Mouse (Mus musculus) neural tube, embryonic 15.5 days (tissue): Measurements from ENCODE around the gene Dop1b. TPM values are rescaled to one million over a fixed set of nuclear protein-coding genes. Genes with fewer than 3 reads are reported as not detected.
"Not testable (repeated sequence)": the region's sequence is repeated elsewhere in the genome, so short reads cannot be mapped to it uniquely, and the experiment has no call there.

Source experiments
- ATAC-seq: fragments of 200-750 bp; cut with Nextera tagmentation; 2 replicates; pipeline ENCODE4 v1.8.0; 2017; ENCODE audit warnings: mild to moderate bottlenecking, moderate TSS enrichment, moderate library complexity; ENCODE audit not compliant: low FRiP score
- H3K27ac ChIP-seq: fragments of 300-500 bp; sonication (generic); replicated peaks from 2 replicates; pipeline ENCODE4 v1.5.1; 2015; ENCODE audit warnings: mild to moderate bottlenecking, inconsistent platforms
- H3K27me3 ChIP-seq: fragments of 300-500 bp; sonication (generic); replicated peaks from 2 replicates; pipeline ENCODE4 v1.6.1; 2015; ENCODE audit warnings: inconsistent platforms
- H3K36me3 ChIP-seq: fragments of 300-500 bp; sonication (generic); 2 replicates; pipeline ENCODE4 v1.6.1; 2015; ENCODE audit warnings: inconsistent platforms
- H3K4me1 ChIP-seq: fragments of 300-500 bp; sonication (generic); 2 replicates; pipeline ENCODE4 v1.6.1; 2015; ENCODE audit warnings: inconsistent platforms
- H3K4me2 ChIP-seq: fragments of 300-500 bp; sonication (generic); 2 replicates; pipeline ENCODE4 v1.6.1; 2015; ENCODE audit warnings: inconsistent platforms, mild to moderate bottlenecking, moderate library complexity
- H3K4me3 ChIP-seq: fragments of 300-500 bp; sonication (generic); replicated peaks from 2 replicates; pipeline ENCODE4 v1.5.1; 2015; ENCODE audit warnings: mild to moderate bottlenecking, inconsistent platforms
- H3K9ac ChIP-seq: fragments of 300-500 bp; sonication (generic); replicated peaks from 2 replicates; pipeline ENCODE4 v1.6.1; 2015; ENCODE audit warnings: mild to moderate bottlenecking, inconsistent platforms
- H3K9me3 ChIP-seq: fragments of 300-500 bp; sonication (generic); replicated peaks from 2 replicates; pipeline ENCODE4 v1.6.1; 2016; ENCODE audit warnings: inconsistent platforms
- whole genome bisulfite sequencing: fragments of 180-500 bp; shearing (Covaris S2); methylation state at CpG from one replicate; pipeline ENCODE4 v1.1.7; 2015; ENCODE audit warnings: mixed read lengths; 5-methylcytosine and 5-hydroxymethylcytosine counted together
- polyA plus RNA-seq: library from polyadenylated mRNA; unstranded; fragments of >200 nt; fragmentation: Nextera tagmentation; extraction: Ambion mirVana; gene quantifications from 2 replicates; pipeline ENCODE4 v1.2.1, GENCODE M21; 2015

Gene Dop1b
- polyA plus RNA-seq, 1 experiment from 2014 or later: 38.3 TPM

GRCm38 (mm10) chr16:93807167-93807566 is 95.5 kb downstream of the Dop1b start:
- no peak overlapping the region for H3K27ac ChIP-seq
- no peaks in the 10 kb centered on the region for H3K4me1 ChIP-seq
- no peak overlapping the region for H3K4me2 ChIP-seq
- 0 out of 2 replicates have a peak, but pooled peaks cover 4% of the 10 kb centered on the region for H3K9me3 ChIP-seq
- WGBS: 92% methylated on average over 6 of the region's 6 CpGs
- no peak overlapping the region for H3K9ac ChIP-seq
- no peak for ATAC-seq
- H3K27me3 ChIP-seq: no peaks in the 10 kb centered on the region
- H3K4me3 ChIP-seq: no peak overlapping the region
- H3K36me3 ChIP-seq: peaks cover 70% of the 10 kb centered on the region

GRCm38 (mm10) chr16:93807961-93808554 is 96.4 kb downstream of the Dop1b start:
- Histone ChIP-seq H3K4me1 (no peaks in the 10 kb centered on the region), H3K9me3 (0 out of 2 replicates have a peak, but pooled peaks cover 4% of the 10 kb centered on the region), H3K36me3 (peaks cover 72% of the 10 kb centered on the region), H3K4me3 (no peak overlapping the region), H3K27ac (0 out of 2 replicates have a peak overlapping the region, but pooled peaks have one; percentile 24), H3K9ac (no peak overlapping the region), H3K4me2 (no peak overlapping the region), H3K27me3 (no peaks in the 10 kb centered on the region)
- WGBS: 26% methylated on average over 8 of the region's 8 CpGs
- peak; percentile 35 for ATAC-seq

GRCm38 (mm10) chr16:93815856-93816736 is 104.4 kb downstream of the Dop1b start:
- no peak for ATAC-seq
- Histone ChIP-seq H3K4me1 (peaks cover 10% of the 10 kb centered on the region), H3K4me3 (no peak overlapping the region), H3K27ac (peak overlapping the region; percentile 29), H3K9me3 (0 out of 2 replicates have a peak, but pooled peaks cover under 1% of the 10 kb centered on the region), H3K4me2 (no peak overlapping the region), H3K9ac (no peak overlapping the region), H3K27me3 (0 out of 2 replicates have a peak, but pooled peaks cover 3% of the 10 kb centered on the region), H3K36me3 (peaks cover 15% of the 10 kb centered on the region)
- WGBS: 47% methylated on average over 20 of the region's 20 CpGs

DNA sequence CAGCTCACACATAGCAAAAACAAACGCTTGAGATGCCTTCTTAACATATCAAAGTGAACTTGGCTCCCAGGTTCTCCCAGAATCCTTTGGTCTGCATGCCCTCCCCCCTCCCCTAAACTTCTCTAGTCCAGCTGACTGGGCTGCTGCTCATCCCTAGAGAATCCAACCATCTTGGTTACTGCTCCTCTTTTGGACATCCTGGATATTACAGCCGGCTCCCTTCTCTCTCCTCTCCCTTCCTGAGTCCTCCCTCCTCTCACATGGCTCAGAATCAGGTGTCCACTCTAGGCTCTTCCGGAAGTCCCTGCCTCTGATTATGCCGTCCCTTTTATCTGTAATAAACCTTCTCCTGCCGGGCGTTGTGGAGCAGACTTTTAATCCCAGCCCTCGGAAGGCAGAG is 105.2 kb downstream of the Dop1b start:
- Histone ChIP-seq H3K27me3 (0 out of 2 replicates have a peak, but pooled peaks cover 3% of the 10 kb centered on the region), H3K27ac (no peak overlapping the region), H3K4me3 (no peak overlapping the region), H3K4me2 (no peak overlapping the region), H3K36me3 (peaks cover 7% of the 10 kb centered on the region), H3K9ac (no peak overlapping the region), H3K9me3 (no peaks in the 10 kb centered on the region), H3K4me1 (peaks cover 10% of the 10 kb centered on the region)
- WGBS: 76% methylated on average over 7 of the region's 7 CpGs
- ATAC-seq: no peak

DNA sequence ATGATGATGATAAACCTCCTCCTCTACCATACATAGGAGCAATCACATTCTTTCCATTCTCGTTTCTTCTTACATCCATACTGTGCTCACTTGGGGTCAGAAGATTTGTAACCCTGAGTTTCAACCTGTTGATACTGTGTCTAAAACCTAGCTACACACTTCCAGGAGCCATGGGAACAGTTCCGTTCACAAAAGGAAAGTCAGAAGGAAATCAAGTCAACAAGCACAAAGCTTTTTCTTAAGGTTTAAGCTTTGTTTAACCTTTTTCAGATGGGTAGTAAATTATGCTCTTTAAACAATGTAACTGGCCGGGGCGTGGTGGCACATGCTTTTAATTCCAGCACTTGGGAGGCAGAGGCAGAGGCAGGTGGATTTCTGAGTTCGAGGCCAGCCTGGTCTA is 105.7 kb downstream of the Dop1b start:
- ATAC-seq: no peak
- Histone ChIP-seq H3K27me3 (0 out of 2 replicates have a peak, but pooled peaks cover 3% of the 10 kb centered on the region), H3K4me1 (peaks cover 10% of the 10 kb centered on the region), H3K4me2 (no peak overlapping the region), H3K36me3 (peaks cover 2% of the 10 kb centered on the region), H3K4me3 (no peak overlapping the region), H3K9ac (no peak overlapping the region), H3K9me3 (no peaks in the 10 kb centered on the region), H3K27ac (no peak overlapping the region)
- WGBS: 64% methylated on average over 5 of the region's 5 CpGs

- Histone ChIP-seq H3K9ac (no peak overlapping the region), H3K4me1 (peaks cover 10% of the 10 kb centered on the region), H3K36me3 (no peaks in the 10 kb centered on the region), H3K4me2 (no peak overlapping the region), H3K27me3 (0 out of 2 replicates have a peak, but pooled peaks cover 3% of the 10 kb centered on the region), H3K4me3 (no peak overlapping the region), H3K27ac (no peak overlapping the region), H3K9me3 (peaks cover 6% of the 10 kb centered on the region; the same call in 1 of the 2 replicates)
- ATAC-seq: no peak
- WGBS: 2% methylated on average over 12 of the region's 12 CpGs
Observed at GRCm38 (mm10) chr16:93818691-93819324, 107.1 kb downstream of the Dop1b start.

DNA sequence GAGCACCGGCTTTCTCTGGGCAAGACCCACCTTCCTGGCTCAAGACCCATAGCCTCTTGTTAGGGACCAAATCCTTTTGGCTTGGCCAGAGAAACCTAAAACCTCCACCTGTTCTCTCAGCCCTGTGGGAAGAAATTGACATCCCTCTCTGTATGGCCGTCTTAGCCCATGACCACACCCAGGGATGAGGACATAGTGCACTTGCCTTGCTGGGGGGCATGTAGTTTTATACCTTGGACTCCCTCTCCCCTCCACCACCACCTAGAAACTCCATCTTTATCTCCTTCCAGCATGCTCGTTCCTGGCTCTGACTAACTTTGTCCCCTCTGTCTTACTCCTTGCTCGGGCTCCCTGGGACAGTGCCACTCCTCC is 107.6 kb downstream of the Dop1b start:
- Histone ChIP-seq H3K9ac (no peak overlapping the region), H3K4me1 (peaks cover 10% of the 10 kb centered on the region), H3K9me3 (peaks cover 6% of the 10 kb centered on the region; the same call in 1 of the 2 replicates), H3K4me3 (no peak overlapping the region), H3K27ac (no peak overlapping the region), H3K27me3 (0 out of 2 replicates have a peak, but pooled peaks cover 3% of the 10 kb centered on the region), H3K36me3 (no peaks in the 10 kb centered on the region), H3K4me2 (no peak overlapping the region)
- no peak for ATAC-seq
- 50% methylated on average over 4 of the region's 4 CpGs for WGBS

DNA sequence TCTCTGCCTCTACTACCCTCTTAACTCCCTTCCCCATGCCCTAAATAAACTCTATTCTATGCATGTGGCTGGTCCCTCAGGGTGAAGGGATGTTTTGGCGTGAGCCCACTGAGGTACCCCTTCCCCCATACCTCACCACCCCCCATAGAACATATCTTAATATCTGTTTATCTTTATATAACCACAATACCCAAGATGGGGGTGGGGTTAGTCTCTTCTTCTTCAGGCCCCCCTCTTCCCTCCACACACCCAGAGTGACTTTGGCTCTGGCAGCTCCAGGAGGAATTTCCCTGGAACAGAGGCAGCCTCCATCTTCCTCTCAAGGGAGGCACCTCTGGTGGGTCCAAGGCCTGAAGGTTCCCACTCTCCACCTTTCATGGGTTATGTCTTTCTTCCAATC is 108.3 kb downstream of the Dop1b start:
- peaks cover 6% of the 10 kb centered on the region; the same call in 1 of the 2 replicates for H3K9me3 ChIP-seq
- H3K36me3 ChIP-seq: no peaks in the 10 kb centered on the region
- H3K4me2 ChIP-seq: no peak overlapping the region
- H3K4me1 ChIP-seq: peaks cover 10% of the 10 kb centered on the region
- no peak overlapping the region for H3K9ac ChIP-seq
- 0 out of 2 replicates have a peak, but pooled peaks cover 3% of the 10 kb centered on the region for H3K27me3 ChIP-seq
- ATAC-seq: no peak
- H3K27ac ChIP-seq: no peak overlapping the region
- H3K4me3 ChIP-seq: no peak overlapping the region
- 84% methylated on average over 1 of the region's 1 CpGs for WGBS

GRCm38 (mm10) chr16:93821706-93822105 is 110.0 kb downstream of the Dop1b start:
- Histone ChIP-seq H3K4me2 (no peak overlapping the region), H3K4me1 (peaks cover 10% of the 10 kb centered on the region), H3K9ac (no peak overlapping the region), H3K4me3 (no peak overlapping the region), H3K9me3 (peaks cover 6% of the 10 kb centered on the region; the same call in 1 of the 2 replicates), H3K36me3 (no peaks in the 10 kb centered on the region), H3K27ac (no peak overlapping the region), H3K27me3 (0 out of 2 replicates have a peak, but pooled peaks cover 3% of the 10 kb centered on the region)
- ATAC-seq: no peak
- WGBS: 90% methylated on average over 3 of the region's 3 CpGs

DNA sequence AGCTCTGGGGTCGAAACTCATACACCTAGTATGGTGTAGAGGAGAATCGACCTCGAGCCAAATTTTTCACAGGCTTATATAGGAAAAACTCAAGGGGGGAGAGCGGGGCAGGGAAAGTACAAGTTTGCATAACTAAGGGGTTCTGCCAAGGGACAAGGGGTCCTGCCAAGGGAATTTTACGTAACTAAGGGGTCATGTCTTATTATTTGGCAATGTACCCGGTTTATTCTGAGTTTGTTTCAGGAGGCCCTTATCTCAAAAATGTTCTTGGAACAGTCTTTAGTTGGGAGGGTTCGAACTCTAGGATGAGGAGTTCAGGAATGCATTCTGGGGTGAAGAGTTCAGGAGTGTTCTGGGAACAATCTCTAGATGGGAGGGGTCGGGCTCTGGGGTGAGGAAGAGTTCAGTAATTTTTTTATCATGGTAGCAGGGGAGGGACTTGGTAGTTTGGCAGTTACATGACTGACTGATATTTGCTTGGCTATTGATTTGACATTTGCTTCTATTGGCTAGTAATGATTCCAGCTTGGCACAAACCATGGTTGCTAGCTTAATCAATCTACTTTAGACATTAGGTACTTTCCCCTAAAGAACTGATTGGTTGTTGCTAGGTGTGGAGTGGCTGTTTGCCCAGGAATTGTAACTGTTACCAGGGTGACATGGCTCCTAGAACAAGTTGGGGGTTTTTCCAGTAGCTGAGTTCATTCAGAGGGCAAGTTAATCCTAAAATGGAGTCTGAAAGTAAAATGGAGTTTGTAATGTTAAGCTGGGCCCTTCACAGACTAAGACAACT is 110.9 kb downstream of the Dop1b start:
- peaks cover 10% of the 10 kb centered on the region for H3K4me1 ChIP-seq
- H3K27me3 ChIP-seq, ATAC-seq, H3K36me3 ChIP-seq, H3K4me2 ChIP-seq, H3K27ac ChIP-seq, H3K9me3 ChIP-seq, H3K9ac ChIP-seq, H3K4me3 ChIP-seq: not testable (repeated sequence)
- WGBS: 86% methylated on average over 5 of the region's 8 CpGs

DNA sequence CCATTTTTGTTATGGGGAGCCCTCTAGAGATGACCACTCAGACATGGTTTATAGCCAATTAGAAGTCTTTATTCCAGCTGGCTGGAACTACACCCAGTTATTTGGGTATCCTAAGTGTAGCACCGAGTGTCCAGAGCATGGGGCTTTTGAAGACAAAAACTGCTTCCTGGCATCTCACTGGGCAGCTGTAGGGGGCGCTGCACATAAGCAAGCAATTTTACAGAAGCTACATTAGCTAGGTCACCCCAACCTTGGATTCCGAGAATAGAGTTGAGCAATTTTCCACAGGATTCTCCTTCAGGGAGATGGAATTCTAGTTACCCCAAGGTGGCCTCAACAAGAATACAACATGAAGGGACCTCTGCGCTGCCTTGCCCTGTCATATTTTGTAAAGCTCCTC is 113.1 kb downstream of the Dop1b start:
- H3K27me3 ChIP-seq: no peaks in the 10 kb centered on the region
- H3K4me1 ChIP-seq: no peaks in the 10 kb centered on the region
- no peaks in the 10 kb centered on the region for H3K36me3 ChIP-seq
- H3K4me2 ChIP-seq: no peak overlapping the region
- H3K9ac ChIP-seq: no peak overlapping the region
- 82% methylated on average over 4 of the region's 4 CpGs for WGBS
- peaks cover 6% of the 10 kb centered on the region; the same call in 1 of the 2 replicates for H3K9me3 ChIP-seq
- H3K27ac ChIP-seq: no peak overlapping the region
- ATAC-seq: no peak
- H3K4me3 ChIP-seq: no peak overlapping the region
